Mouse (Mus musculus) liver, adult 2 months (tissue): ENCODE measurements at regions not wholly inside any gene's neighbourhood (a gene's known extent, or its start where the extent isn't known, plus 50 kb on each side); places are given as distances from the start of the nearest gene placed in this dataset.

Source experiments
- CTCF ChIP-seq: fragments of 200-500 bp; IDR thresholded peaks from 2 replicates; pipeline ENCODE4 v1.5.1; 2011; ENCODE audit warnings: low read depth, low read length, control low read depth
- POLR2A ChIP-seq: fragments of 200-500 bp; IDR thresholded peaks from 2 replicates; pipeline ENCODE4 v1.6.1; 2011; ENCODE audit warnings: low read length, control low read depth; ENCODE audit not compliant: insufficient read depth; ENCODE audit errors: extremely low read depth

DNA sequence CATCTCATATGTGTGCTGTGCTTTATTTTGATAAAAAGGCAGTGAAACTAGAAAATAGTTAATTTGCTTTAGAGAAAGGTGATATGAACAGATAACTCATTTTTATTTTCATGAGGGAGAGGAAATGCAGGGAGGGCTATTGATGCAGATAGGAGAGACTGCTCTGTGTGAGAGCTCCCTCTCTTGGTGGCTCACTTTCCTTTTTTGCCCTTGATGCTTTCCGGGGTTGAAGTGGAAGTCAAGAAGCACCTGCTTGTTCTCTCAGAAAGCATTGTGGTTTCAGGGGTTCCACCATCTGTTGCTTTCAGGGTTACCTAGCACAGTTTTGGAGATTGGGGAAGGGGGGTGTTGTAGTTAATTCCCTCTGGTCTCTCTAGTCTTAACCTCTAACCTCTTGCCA is 414.5 kb upstream of the Stxbp6 start:
- no peak for TF ChIP-seq CTCF
- no peak for TF ChIP-seq POLR2A
